Mouse (Mus musculus): ENCODE results near the gene Ythdc1. TPM values are rescaled to one million over a fixed set of nuclear protein-coding genes. Genes with fewer than 3 reads are reported as not detected.
"Not testable (repeated sequence)": the region's sequence is repeated elsewhere in the genome, so short reads cannot be mapped to it uniquely, and the experiment has no call there.

The Ythdc1 gene
- polyA plus RNA-seq, 1 experiment from 2014 or later: 53.4 TPM

DNA sequence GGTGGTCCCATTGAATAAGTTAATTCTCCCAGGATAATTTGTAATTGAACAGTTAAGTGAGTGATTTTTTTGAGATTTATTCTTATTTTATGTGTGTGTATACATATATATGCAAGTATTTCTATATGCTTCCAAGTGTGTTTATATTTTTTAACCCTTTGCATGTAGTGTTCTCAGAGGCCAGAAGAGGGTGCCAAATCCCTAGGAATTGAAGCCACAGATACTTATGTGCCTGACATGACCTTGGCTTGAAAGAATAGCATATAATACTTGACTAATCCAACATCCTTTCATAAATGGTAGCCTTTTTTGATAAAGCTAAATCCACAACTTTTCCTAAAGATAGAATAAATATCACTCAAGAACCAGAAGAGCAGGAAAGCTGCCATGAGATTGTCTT lies 46.1 kb downstream of the Ythdc1 start:
- ATAC-seq (ENCODE audit: insufficient number of reproducible peaks, insufficient read depth, low FRiP score, low read depth): no peak

DNA sequence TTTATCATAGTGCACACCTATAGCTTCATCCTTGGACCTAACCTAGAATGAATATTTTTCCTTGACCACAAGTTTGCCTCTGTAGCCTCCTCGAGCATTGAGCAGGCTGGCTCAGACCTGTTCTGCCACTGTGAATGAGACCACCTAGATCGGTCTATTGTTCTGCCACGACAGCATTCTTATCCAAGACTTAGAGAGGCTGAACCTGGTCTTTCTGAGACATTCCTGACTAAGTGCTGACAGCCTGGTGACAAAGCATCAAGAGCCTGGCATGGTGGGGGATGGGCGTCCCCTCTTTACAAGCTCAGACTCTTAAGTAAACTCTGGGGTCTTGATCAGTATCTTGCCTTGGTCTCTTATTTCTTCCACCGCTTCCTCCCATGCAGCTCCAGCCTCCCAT lies 47.6 kb downstream of the Ythdc1 start:
- H3K4me2 ChIP-seq (replicated peaks; ENCODE audit: low read depth, low read length): no peak overlapping the region
- H3K9ac ChIP-seq (replicated peaks; ENCODE audit: low read depth, low read length): no peak overlapping the region
- no peaks in the 10 kb centered on the region for H3K9me3 ChIP-seq (ENCODE audit: control insufficient read depth, low read depth, low read length)
- H3K4me3 ChIP-seq (ENCODE audit: low read depth, low read length): no peak overlapping the region
- no peaks in the 10 kb centered on the region for H3K27me3 ChIP-seq (ENCODE audit: control insufficient read depth, insufficient read depth, low read length)
- H3K4me1 ChIP-seq (ENCODE audit: control insufficient read depth, insufficient read depth, low read length): no peaks in the 10 kb centered on the region
- 44% methylated on average over 5 of the region's 5 CpGs for WGBS
- ATAC-seq (ENCODE audit: insufficient number of reproducible peaks, insufficient read depth, low FRiP score, low read depth): no peak
- H3K27ac ChIP-seq (ENCODE audit: low read length): no peak overlapping the region
- no peaks in the 10 kb centered on the region for H3K36me3 ChIP-seq (ENCODE audit: control insufficient read depth, insufficient read depth, low read length)

More for the DNA sequence above, 46.1 kb downstream of the Ythdc1 start:
- Histone ChIP-seq H3K4me1 (ENCODE audit: control insufficient read depth, insufficient read depth, low read length) (no peaks in the 10 kb centered on the region), H3K9me3 (ENCODE audit: control insufficient read depth, low read depth, low read length) (no peaks in the 10 kb centered on the region), H3K27ac (ENCODE audit: low read length) (no peak overlapping the region), H3K4me3 (ENCODE audit: low read depth, low read length) (no peak overlapping the region), H3K36me3 (ENCODE audit: control insufficient read depth, insufficient read depth, low read length) (no peaks in the 10 kb centered on the region), H3K9ac (replicated peaks; ENCODE audit: low read depth, low read length) (no peak overlapping the region), H3K27me3 (ENCODE audit: control insufficient read depth, insufficient read depth, low read length) (no peaks in the 10 kb centered on the region), H3K4me2 (replicated peaks; ENCODE audit: low read depth, low read length) (no peak overlapping the region)

DNA sequence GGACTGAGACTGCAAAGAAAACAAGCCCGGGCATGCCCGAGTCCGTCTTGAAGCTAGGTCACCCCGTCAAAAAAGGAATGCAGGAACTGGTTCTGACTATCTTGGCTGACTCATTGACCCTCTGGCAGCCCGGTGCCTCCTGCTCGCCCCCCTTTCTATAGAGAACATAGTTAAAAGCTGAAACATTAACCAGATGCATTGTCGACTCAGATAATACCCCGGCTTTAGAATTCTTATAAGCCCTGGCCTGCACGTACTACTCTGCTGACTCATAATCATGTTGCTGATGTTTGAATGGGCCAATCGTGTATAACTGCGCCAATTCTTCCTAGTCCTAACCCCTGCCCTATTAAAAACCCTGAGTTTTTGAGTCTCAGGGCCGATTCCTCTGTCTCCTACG lies 52.5 kb downstream of the Ythdc1 start:
- not testable (repeated sequence) for H3K4me1 ChIP-seq (ENCODE audit: control insufficient read depth, insufficient read depth, low read length); H3K9me3 ChIP-seq (ENCODE audit: control insufficient read depth, low read depth, low read length); H3K9ac ChIP-seq (replicated peaks; ENCODE audit: low read depth, low read length); H3K4me3 ChIP-seq (ENCODE audit: low read depth, low read length); H3K4me2 ChIP-seq (replicated peaks; ENCODE audit: low read depth, low read length); H3K36me3 ChIP-seq (ENCODE audit: control insufficient read depth, insufficient read depth, low read length); H3K27me3 ChIP-seq (ENCODE audit: control insufficient read depth, insufficient read depth, low read length)
- ATAC-seq (ENCODE audit: insufficient number of reproducible peaks, insufficient read depth, low FRiP score, low read depth): peak; percentile 80
- peak overlapping the region; percentile 75 for H3K27ac ChIP-seq (ENCODE audit: low read length)
- 57% methylated on average over 13 of the region's 13 CpGs for WGBS

DNA sequence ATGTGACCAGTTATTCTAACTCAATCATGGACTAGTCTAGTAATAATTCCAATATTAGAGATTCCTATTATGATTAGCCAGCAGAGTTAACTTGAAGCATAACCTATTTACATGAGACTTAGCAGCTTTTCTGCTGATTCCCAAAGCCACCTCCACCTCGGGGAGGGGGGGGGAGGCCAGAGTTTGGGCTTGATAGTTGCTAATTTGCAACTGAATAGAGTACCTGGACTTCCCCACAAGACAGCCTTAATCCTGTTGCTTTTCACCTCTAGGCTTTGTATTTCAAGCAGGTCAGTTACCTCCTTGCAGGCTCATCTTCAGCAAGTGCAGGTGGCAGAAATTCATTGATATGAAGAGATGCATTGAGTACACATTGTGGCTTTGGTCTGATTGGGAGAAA lies 53.7 kb downstream of the Ythdc1 start:
- H3K27me3 ChIP-seq (ENCODE audit: control insufficient read depth, insufficient read depth, low read length): no peaks in the 10 kb centered on the region
- H3K27ac ChIP-seq (ENCODE audit: low read length): no peak overlapping the region
- H3K9ac ChIP-seq (replicated peaks; ENCODE audit: low read depth, low read length): no peak overlapping the region
- WGBS: 36% methylated on average over 1 of the region's 1 CpGs
- no peaks in the 10 kb centered on the region for H3K4me1 ChIP-seq (ENCODE audit: control insufficient read depth, insufficient read depth, low read length)
- H3K4me3 ChIP-seq (ENCODE audit: low read depth, low read length): no peak overlapping the region
- ATAC-seq (ENCODE audit: insufficient number of reproducible peaks, insufficient read depth, low FRiP score, low read depth): no peak
- H3K36me3 ChIP-seq (ENCODE audit: control insufficient read depth, insufficient read depth, low read length): no peaks in the 10 kb centered on the region
- H3K9me3 ChIP-seq (ENCODE audit: control insufficient read depth, low read depth, low read length): no peaks in the 10 kb centered on the region
- no peak overlapping the region for H3K4me2 ChIP-seq (replicated peaks; ENCODE audit: low read depth, low read length)

DNA sequence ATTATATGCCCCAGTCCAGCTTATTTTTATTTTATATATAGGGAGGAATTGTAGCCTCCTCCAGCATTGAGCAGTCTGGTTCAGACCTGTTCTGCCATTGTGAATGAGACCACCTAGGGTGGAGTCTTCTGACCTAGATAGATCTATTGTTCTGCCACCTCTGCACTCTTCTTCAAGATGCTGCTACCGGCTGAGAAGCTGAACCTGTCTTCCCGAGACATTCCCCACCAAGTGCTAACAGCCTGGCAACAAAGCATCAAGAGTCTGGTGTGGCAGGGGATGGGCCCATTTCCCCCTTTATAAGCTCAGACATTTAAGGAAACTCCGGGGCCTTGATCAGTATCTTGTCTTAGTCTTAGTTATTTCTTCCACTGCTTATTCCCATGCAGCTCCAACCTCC lies 54.3 kb downstream of the Ythdc1 start:
- WGBS: 50% methylated on average over 3 of the region's 3 CpGs
- no peak overlapping the region for H3K4me3 ChIP-seq (ENCODE audit: low read depth, low read length)
- H3K4me2 ChIP-seq (replicated peaks; ENCODE audit: low read depth, low read length): no peak overlapping the region
- H3K4me1 ChIP-seq (ENCODE audit: control insufficient read depth, insufficient read depth, low read length): no peaks in the 10 kb centered on the region
- no peak overlapping the region; the same call in 1 of the 2 replicates for H3K27ac ChIP-seq (ENCODE audit: low read length)
- H3K27me3 ChIP-seq (ENCODE audit: control insufficient read depth, insufficient read depth, low read length): no peaks in the 10 kb centered on the region
- H3K9ac ChIP-seq (replicated peaks; ENCODE audit: low read depth, low read length): no peak overlapping the region
- no peaks in the 10 kb centered on the region for H3K36me3 ChIP-seq (ENCODE audit: control insufficient read depth, insufficient read depth, low read length)
- no peaks in the 10 kb centered on the region for H3K9me3 ChIP-seq (ENCODE audit: control insufficient read depth, low read depth, low read length)
- ATAC-seq (ENCODE audit: insufficient number of reproducible peaks, insufficient read depth, low FRiP score, low read depth): no peak

DNA sequence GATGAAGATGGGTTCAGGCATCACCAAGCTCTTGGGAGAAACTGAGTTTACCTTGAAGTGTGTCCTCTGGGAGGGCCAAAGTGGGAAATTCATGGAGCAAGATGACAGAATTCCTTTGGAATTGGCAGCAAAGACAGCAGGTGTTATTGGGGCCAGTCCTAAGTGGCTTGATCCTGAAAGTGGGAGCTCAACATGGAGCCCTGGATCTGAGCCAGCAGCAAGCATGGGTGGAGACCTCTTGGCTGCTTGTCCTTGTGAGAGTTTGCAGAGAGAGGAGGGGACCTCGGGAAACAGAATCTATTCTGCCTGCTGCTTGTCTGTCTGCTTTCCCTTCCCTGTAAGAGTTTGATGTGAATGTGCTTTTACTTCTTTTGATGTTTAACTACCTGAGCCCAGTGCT lies 67.9 kb downstream of the Ythdc1 start:
- ATAC-seq (ENCODE audit: insufficient number of reproducible peaks, insufficient read depth, low FRiP score, low read depth): no peak
- Histone ChIP-seq H3K4me1 (ENCODE audit: control insufficient read depth, insufficient read depth, low read length) (no peaks in the 10 kb centered on the region), H3K4me2 (replicated peaks; ENCODE audit: low read depth, low read length) (no peak overlapping the region), H3K4me3 (ENCODE audit: low read depth, low read length) (no peak overlapping the region), H3K27ac (ENCODE audit: low read length) (no peak overlapping the region), H3K9me3 (ENCODE audit: control insufficient read depth, low read depth, low read length) (no peaks in the 10 kb centered on the region), H3K27me3 (ENCODE audit: control insufficient read depth, insufficient read depth, low read length) (no peaks in the 10 kb centered on the region), H3K36me3 (ENCODE audit: control insufficient read depth, insufficient read depth, low read length) (no peaks in the 10 kb centered on the region), H3K9ac (replicated peaks; ENCODE audit: low read depth, low read length) (no peak overlapping the region)
- 23% methylated on average over 1 of the region's 1 CpGs for WGBS

Other genes starting within 250 kb of the Ythdc1 start
- 0.06 TPM in 1 of 2 replicates, not detected in the other for gene Tmprss11f, start 171.8 kb upstream of the Ythdc1 start, polyA plus RNA-seq (2014; fragmentation: Nextera tagmentation; extraction: Ambion mirVana)
- gene Tmprss11b, start 127.9 kb upstream of the Ythdc1 start, polyA plus RNA-seq (2014; fragmentation: Nextera tagmentation; extraction: Ambion mirVana): 0.59 and 1.1 TPM in 2 replicates
- gene Tmprss11e, start 58.4 kb upstream of the Ythdc1 start, polyA plus RNA-seq (2014; fragmentation: Nextera tagmentation; extraction: Ambion mirVana): not detected in 2 replicates
- gene Ugt2b34, start 102.7 kb downstream of the Ythdc1 start, polyA plus RNA-seq (2014; fragmentation: Nextera tagmentation; extraction: Ambion mirVana): 69.1 and 76.8 TPM in 2 replicates
- 0.10 TPM in 1 of 2 replicates, not detected in the other for gene Ugt2b1, start 122.3 kb downstream of the Ythdc1 start, polyA plus RNA-seq (2014; fragmentation: Nextera tagmentation; extraction: Ambion mirVana)
- 1.1 TPM in 2 replicates for gene Ugt2b35, start 196.6 kb downstream of the Ythdc1 start, polyA plus RNA-seq (2014; fragmentation: Nextera tagmentation; extraction: Ambion mirVana)